Mouse (Mus musculus) thymus, postnatal 14 days (tissue): ENCODE measurements around the gene Myoc.
"Not testable (repeated sequence)": the region's sequence is repeated elsewhere in the genome, so short reads cannot be mapped to it uniquely, and the experiment has no call there.

Experiments
- DNase-seq: peaks from one replicate; pipeline ENCODE4 v3.0.0; 2021

Myoc gene

GRCm38 (mm10) chr1:162639051-162639750 lies at the start of gene Myoc:
Gene Myoc (plus strand): TSS chr1:162639155.
- no peak for DNase-seq

DNA sequence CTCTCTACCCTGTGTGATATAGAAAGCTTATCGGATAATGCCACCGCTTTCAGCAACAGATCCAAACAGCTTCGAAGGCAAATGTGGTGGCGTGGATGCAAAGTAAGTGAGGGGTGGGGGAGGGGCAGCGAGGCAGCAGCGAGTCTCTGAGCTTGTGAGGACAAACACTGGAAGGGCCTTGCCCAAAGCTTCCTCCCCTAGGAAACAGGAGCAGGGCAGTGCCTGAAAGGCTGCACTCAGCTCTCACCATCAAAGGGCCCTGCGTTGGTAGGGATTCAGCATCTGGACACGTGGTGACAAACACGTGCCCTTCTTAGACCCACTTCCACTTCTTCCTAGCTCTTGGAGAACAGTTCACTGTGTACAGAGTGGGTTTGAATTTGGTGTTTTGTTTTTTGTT lies 49.5 kb upstream of the Myoc start:
- no peak for DNase-seq

DNA sequence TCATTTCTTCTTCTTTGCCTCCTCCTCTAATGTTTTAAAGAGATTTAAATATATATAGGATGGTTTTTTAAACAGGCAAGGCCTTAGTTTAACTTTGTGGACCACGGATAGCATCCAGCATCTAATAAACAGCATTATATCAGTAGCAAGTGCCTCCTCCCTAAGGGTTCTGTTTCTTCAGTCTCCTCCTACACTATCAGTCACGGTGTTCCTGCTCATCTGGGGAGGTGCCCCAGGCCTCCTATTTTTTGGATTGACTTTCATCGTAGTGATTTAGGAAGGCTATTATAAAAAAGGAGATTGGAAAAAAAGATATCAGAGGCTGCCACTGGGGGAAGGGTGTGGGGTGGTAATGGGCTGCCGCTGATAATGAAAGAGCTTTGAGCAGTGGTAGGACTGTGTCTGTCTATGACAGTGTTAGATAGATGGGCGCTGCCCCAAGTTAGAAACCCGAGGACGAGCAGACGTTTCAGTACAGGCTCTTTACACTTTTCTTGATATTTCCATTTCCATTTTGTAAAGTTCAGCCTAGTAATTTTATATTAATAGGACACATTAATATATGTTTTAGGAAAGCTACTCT lies 48.4 kb upstream of the Myoc start:
- no peak for DNase-seq

- no peak for DNase-seq
Measured at GRCm38 (mm10) chr1:162597379-162598102, 41.4 kb upstream of the Myoc start.

DNA sequence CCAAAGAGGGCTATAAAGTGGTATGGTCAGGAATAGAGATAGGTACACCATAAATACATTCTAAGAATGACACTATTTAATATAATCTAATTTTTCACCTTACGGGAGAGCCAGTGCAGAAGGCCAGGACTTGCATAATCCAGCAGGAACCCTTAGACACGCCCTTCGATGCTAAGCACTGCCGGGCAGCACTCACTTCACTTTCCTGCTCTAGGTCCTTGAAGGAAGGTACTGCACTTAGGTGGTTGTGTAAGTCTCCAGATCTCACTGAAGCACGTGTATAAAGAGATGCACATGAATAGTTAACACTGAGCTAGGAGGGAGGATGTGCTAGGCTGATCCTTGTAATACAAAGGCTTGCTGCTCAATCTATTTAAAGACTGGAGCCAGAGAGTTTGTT lies 39.3 kb upstream of the Myoc start:
- no peak for DNase-seq

DNA sequence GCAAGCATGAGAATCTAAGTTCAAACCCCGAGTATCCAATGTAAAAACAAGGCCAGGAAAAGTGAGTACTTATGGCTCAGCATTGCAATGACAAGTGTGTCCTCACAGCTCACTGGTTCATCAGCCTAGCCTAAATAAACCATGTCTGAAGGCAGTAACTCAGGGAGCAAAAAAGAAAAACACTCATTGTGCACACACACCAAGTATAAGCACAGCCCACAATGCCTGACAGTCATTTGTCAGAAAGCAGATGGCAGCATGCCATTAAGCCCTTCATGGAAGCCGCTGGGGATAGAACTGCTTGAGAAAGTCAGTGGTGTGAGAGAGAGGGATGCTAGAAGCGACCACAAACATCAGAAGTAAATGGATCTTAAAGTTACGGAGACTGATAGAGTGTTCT lies 37.7 kb upstream of the Myoc start:
- DNase-seq: no peak

DNA sequence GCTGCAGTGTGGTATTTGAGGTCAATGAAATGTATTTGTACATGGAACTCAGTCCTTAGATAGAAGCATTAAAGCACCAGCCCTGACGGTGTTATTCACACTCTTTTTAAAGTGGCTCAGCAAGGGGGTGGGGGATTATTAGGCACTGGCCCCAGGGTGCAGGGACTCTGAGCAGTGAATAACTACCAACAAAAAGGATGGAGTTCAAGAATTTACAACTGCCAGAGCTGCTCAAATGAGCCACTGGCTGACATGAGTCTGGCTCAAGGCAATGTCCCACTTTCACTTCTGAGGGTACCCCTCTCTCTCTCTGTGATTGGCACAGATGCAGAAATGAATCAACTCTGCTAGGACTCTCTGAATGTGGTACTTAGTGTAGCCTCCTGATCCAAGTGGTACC lies 30.8 kb upstream of the Myoc start:
- DNase-seq: no peak

GRCm38 (mm10) chr1:162609633-162610250 lies 29.2 kb upstream of the Myoc start:
- DNase-seq: no peak

- DNase-seq: no peak
Measured at GRCm38 (mm10) chr1:162611191-162611590, 27.8 kb upstream of the Myoc start.

DNA sequence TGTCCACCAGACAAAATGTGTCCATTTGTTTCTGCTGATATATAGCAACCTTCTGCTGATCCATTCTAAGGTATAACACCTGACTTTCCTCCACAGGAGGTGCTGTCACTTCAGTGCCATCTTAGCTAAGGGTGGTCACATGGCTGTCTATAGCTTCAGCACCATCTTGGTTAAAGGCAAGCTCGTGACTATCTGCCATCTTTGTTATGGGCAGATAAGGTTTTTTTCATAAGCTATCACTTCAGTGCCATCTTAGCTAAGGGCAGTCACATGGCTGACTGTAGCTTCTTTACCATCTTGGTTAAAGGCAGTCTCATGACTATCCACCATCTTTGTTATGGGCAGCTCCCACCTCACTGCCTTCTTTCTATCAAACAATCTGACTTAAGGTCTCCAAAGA lies 23.4 kb upstream of the Myoc start:
- DNase-seq: peak; percentile 18

GRCm38 (mm10) chr1:162620487-162620886 lies 18.5 kb upstream of the Myoc start:
- DNase-seq: peak; percentile 16

GRCm38 (mm10) chr1:162623895-162624294 lies 15.1 kb upstream of the Myoc start:
- no peak for DNase-seq

- DNase-seq: peak; percentile 42
Measured at GRCm38 (mm10) chr1:162625229-162625628, 13.7 kb upstream of the Myoc start.

- not testable (repeated sequence) for DNase-seq
Measured at GRCm38 (mm10) chr1:162627821-162628220, 11.1 kb upstream of the Myoc start.

DNA sequence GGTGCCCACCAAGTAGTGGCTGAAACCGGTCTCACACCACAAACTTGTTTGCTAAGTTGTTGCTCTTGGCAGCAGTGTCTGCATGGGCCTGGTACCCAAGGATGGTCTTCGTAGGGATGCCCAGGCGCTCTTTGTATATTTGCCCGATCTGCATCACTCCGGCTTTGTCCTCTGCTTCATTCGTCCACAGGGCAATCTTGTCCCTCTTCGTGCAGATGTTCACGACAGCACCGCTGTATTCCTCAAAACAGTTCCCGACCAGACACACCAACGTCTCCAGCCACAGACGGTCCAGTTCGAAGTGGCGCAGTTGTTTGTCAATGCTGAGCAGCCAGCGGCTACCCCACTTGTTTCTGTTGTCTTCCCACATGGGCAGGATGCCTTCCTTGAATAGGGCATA lies 10.6 kb upstream of the Myoc start:
- DNase-seq: not testable (repeated sequence)

GRCm38 (mm10) chr1:162635291-162635931 lies 3.5 kb upstream of the Myoc start:
- DNase-seq: not testable (repeated sequence)

- no peak for DNase-seq
Measured at GRCm38 (mm10) chr1:162636516-162636915, 2.4 kb upstream of the Myoc start.

GRCm38 (mm10) chr1:162638535-162638934 lies 420 bp upstream of the Myoc start:
- no peak for DNase-seq

DNA sequence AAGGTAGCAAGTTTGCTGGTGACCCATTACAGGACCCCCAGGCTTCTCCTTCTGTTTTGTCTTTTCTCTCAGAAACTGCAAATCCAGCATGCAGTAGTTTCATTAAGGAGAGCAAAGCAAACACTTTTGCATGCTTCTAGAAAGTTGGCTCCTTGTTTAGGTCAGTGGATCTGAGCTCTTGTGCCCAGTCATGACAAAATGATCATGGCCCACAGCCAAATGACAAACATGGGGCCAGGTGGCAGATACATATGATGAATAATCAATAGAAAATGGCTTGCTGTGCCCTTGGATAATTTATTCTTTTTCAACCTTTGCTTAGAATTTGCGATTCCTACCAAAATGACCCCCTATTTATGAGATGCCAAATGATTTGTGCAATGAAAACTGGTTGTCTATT lies 906 bp downstream of the Myoc start:
- DNase-seq: no peak

DNA sequence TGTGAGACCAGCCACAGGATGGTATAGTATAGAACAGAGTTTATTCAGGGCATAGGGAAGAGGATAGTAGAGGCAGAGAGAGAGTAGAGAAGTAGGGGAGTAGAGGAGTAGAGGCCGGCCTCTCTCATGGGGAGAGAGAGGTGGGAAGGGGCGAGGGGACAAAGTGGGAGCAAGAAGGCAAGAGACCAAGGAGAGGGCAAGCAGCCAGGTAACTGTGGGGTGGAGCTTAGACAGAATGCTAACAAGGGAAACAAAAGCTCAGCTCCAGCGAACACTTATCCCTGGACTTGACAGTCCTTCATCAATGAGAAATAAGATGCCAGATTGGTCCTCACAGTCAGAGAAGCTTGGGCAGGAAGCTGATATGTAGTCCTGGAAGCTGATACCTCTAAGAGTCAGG lies 3.6 kb downstream of the Myoc start:
- DNase-seq: no peak

- no peak for DNase-seq
Measured at GRCm38 (mm10) chr1:162643752-162644151, 4.8 kb downstream of the Myoc start.

GRCm38 (mm10) chr1:162646083-162646686 lies 7.2 kb downstream of the Myoc start:
- DNase-seq: peak; percentile 45

- DNase-seq: no peak
Measured at GRCm38 (mm10) chr1:162648416-162648815, 9.5 kb downstream of the Myoc start.
